Mouse (Mus musculus): ENCODE measurements at regions not wholly inside any gene's neighbourhood (a gene's known extent, or its start where the extent isn't known, plus 50 kb on each side); places are given as distances from the start of the nearest gene placed in this dataset.

GRCm38 (mm10) chr12:58743800-58744199 is 268.0 kb downstream of the Sec23a start:
- DNase-seq: no peak

GRCm38 (mm10) chr12:58728094-58728493 is 283.7 kb downstream of the Sec23a start:
- DNase-seq: no peak

GRCm38 (mm10) chr12:58727547-58727946 is 284.3 kb downstream of the Sec23a start:
- no peak for DNase-seq

GRCm38 (mm10) chr12:58717908-58718307 is 293.9 kb downstream of the Sec23a start:
- no peak for DNase-seq

- no peak for DNase-seq
Measured at GRCm38 (mm10) chr12:58714207-58714606, 297.6 kb downstream of the Sec23a start.

GRCm38 (mm10) chr12:58695680-58696079 is 316.1 kb downstream of the Sec23a start:
- no peak for DNase-seq

- no peak for DNase-seq
Measured at GRCm38 (mm10) chr12:58669914-58670635, 341.7 kb downstream of the Sec23a start.

- DNase-seq: peak; percentile 19
Measured at GRCm38 (mm10) chr12:58654530-58655056, 357.2 kb downstream of the Sec23a start.

GRCm38 (mm10) chr12:58653751-58654150 is 358.1 kb downstream of the Sec23a start:
- DNase-seq: peak; percentile 19

- DNase-seq: no peak
Measured at GRCm38 (mm10) chr12:58653222-58653621, 358.6 kb downstream of the Sec23a start.

GRCm38 (mm10) chr12:58652701-58653100 is 359.1 kb downstream of the Sec23a start:
- no peak for DNase-seq

- no peak for DNase-seq
Measured at GRCm38 (mm10) chr12:58648322-58648721, 363.5 kb downstream of the Sec23a start.

GRCm38 (mm10) chr12:58643843-58644242 is 368.0 kb downstream of the Sec23a start:
- no peak for DNase-seq

- DNase-seq: no peak
Measured at GRCm38 (mm10) chr12:58639478-58639877, 370.4 kb upstream of the Clec14a start.

- no peak for DNase-seq
Measured at GRCm38 (mm10) chr12:58638260-58638659, 369.2 kb upstream of the Clec14a start.

GRCm38 (mm10) chr12:58632529-58632928 is 363.4 kb upstream of the Clec14a start:
- no peak for DNase-seq

GRCm38 (mm10) chr12:58628817-58629216 is 359.7 kb upstream of the Clec14a start:
- DNase-seq: no peak

GRCm38 (mm10) chr12:58625144-58625543 is 356.1 kb upstream of the Clec14a start:
- no peak for DNase-seq

GRCm38 (mm10) chr12:58619508-58620310 is 350.6 kb upstream of the Clec14a start:
- DNase-seq: no peak

GRCm38 (mm10) chr12:58594781-58595180 is 325.7 kb upstream of the Clec14a start:
- DNase-seq: no peak

GRCm38 (mm10) chr12:58591480-58591829 is 322.4 kb upstream of the Clec14a start:
- DNase-seq: no peak

GRCm38 (mm10) chr12:58590547-58591479 is 321.7 kb upstream of the Clec14a start:
- DNase-seq: no peak
